18 mouse cellular contexts compared by ENCODE assay signal in the genomic region with DNA sequence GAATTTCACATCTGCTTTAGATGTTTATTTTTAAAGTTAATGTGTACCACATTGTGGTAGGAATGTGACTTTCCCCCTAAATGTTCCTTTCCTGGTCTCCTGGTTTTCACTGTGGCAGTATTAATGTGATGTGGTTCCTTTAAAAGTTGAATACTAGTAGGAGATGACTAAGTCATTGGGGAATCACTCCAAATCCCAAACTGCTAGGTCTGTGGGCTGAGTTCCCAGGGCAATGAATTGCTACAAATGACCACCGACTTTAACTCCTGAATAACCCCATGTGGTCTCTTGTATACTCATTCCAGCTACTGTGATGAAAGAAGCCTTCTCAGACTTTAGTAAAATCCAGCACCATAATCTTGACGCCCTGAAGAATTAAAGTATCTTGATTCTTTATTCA.
"Had no signal": no experiment of that assay in that cellular context is flagged by ENCODE, and none has a peak within 500 bp of the region (broad histone marks: within the 10 kb centered on the region; RNA-seq: fewer than 3 reads in every experiment).

No protein-coding gene starts in this region.

- H3K4me3 ChIP-seq: left cerebral cortex, adult 2 months; liver, embryonic 13.5 days; midbrain, embryonic 10.5 days; midbrain, embryonic 13.5 days; myocyte; neural tube, embryonic 13.5 days; stomach, embryonic 15.5 days had no signal

- H3K27ac ChIP-seq: left cerebral cortex, adult 2 months; liver, embryonic 13.5 days; midbrain, embryonic 10.5 days; midbrain, embryonic 13.5 days; neural tube, embryonic 13.5 days; stomach, embryonic 15.5 days had no signal

- H3K4me1 ChIP-seq: liver, embryonic 13.5 days; midbrain, embryonic 10.5 days; midbrain, embryonic 13.5 days; neural tube, embryonic 13.5 days; stomach, embryonic 15.5 days had no signal

- H3K36me3 ChIP-seq: liver, embryonic 13.5 days; midbrain, embryonic 10.5 days; midbrain, embryonic 13.5 days; neural tube, embryonic 13.5 days; stomach, embryonic 15.5 days had no signal

- H3K9me3 ChIP-seq: liver, embryonic 13.5 days; midbrain, embryonic 10.5 days; midbrain, embryonic 13.5 days; neural tube, embryonic 13.5 days; stomach, embryonic 15.5 days had no signal

- H3K9ac ChIP-seq: liver, embryonic 13.5 days; midbrain, embryonic 13.5 days; neural tube, embryonic 13.5 days; stomach, embryonic 15.5 days had no signal

- DNase-seq: kidney, adult 9 months; kidney, postnatal 14 days; layer of hippocampus, postnatal 36 days; liver, embryonic 13.5 days; lung, adult 2 months; lung, postnatal 14 days; lung, postnatal 4 days; retina, postnatal 1 day; right cerebral cortex, postnatal 25 days; spleen, adult 18-20 months; thymus, postnatal 25 days had no signal

- H3K4me2 ChIP-seq: liver, embryonic 13.5 days; midbrain, embryonic 13.5 days; neural tube, embryonic 13.5 days; stomach, embryonic 15.5 days had no signal

- ATAC-seq: midbrain, embryonic 13.5 days; midbrain, embryonic 16.5 days had no signal

- H3K27me3 ChIP-seq: liver, embryonic 13.5 days; midbrain, embryonic 13.5 days; neural tube, embryonic 13.5 days; stomach, embryonic 15.5 days had no signal
